Mouse (Mus musculus) kidney, postnatal 14 days (tissue): ENCODE results near the gene Med24.

Source experiments
- DNase-seq: peaks from one replicate; pipeline ENCODE4 v3.0.0; 2022; ENCODE audit warnings: mixed read lengths

Med24 gene

DNA sequence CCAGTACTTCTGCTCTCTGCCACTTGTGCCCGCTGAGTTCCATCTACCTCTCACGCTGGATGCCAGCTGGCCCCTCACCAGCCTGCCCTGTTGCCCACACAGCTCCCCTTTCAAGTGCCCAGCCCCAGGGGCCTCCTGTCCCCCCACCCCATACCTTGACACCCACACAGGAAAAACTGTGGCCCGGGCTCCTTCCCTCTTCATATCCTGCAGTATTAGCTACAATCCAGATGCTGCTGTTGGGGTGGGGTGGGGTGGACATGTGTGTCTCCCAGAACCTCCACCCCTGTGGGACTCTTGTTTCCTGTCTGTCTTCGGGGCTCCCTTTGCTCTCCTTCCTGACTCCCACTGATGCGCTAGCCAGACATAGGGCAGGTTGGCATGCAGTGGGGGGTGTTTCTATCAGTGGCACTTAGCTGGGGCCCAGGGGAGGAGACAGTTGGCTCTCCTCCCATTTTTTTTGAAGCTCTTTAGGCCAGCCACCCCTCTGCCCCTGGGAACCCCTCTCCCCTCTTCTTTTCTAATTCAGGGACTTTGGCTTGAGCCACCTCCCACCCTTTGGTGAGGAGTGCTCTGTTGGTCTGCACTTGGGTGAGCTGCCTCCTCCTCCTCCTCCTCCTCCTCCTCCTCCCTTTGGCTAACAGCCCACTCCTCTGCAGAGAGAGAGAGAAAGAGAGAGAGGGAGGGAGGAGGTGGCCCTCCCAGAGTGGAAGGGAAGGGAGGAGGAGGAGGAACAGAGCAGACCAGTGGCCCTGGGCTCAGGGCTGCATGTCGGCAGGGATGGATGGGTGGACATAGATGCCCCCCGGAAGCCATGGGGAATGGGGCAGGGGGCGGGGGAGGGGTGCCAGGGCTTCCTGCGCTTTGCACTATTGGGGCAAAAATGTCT lies 36.4 kb upstream of the Med24 start:
- DNase-seq, result no peak

DNA sequence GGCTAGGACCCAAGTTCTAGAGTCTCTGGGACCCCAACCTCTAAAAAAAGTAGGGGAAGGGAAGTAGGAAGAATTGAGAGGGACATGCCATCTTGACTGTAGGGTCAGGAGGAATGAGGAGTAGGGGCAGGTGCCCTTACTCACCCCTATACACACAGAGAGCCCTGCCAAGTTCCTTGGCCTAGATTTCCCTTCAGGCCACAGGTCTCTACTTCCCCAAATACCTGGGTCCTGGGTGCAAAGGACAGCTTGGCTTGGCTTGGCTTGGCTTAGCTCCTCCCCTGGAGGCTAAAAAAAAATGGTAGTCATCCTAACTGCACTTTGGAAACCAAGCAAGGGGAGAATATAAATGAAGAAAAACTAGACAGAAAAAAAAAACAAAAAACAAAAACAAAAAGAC lies 35.5 kb upstream of the Med24 start:
- no peak for DNase-seq

DNA sequence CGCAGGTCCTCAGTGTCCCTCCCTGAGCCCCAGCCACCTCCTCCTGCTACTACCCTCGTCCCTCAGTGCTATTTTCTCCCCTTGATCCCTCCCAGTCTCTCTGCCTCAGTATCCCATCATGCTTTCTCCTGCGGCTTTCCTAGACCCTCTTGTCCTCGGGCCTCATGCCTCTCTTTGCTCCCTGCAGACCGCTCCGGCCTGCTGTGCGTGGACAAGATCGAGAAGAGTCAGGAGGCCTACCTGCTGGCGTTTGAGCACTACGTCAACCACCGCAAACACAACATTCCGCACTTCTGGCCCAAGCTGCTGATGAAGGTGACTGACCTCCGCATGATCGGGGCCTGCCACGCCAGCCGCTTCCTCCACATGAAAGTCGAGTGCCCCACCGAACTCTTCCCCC lies 34.9 kb upstream of the Med24 start:
- DNase-seq, result no peak

DNA sequence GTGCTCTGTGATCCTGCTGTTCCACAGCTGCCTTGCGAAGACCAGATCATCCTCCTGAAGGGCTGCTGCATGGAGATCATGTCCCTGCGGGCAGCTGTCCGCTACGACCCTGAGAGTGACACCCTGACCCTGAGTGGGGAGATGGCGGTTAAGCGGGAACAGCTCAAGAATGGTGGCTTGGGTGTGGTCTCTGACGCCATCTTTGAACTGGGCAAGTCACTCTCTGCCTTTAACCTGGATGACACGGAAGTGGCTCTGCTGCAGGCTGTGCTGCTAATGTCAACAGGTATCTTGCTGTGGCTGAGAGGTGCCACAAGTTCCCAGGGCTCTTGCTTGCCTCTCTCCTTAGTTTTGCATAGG lies 34.2 kb upstream of the Med24 start:
- no peak for DNase-seq

DNA sequence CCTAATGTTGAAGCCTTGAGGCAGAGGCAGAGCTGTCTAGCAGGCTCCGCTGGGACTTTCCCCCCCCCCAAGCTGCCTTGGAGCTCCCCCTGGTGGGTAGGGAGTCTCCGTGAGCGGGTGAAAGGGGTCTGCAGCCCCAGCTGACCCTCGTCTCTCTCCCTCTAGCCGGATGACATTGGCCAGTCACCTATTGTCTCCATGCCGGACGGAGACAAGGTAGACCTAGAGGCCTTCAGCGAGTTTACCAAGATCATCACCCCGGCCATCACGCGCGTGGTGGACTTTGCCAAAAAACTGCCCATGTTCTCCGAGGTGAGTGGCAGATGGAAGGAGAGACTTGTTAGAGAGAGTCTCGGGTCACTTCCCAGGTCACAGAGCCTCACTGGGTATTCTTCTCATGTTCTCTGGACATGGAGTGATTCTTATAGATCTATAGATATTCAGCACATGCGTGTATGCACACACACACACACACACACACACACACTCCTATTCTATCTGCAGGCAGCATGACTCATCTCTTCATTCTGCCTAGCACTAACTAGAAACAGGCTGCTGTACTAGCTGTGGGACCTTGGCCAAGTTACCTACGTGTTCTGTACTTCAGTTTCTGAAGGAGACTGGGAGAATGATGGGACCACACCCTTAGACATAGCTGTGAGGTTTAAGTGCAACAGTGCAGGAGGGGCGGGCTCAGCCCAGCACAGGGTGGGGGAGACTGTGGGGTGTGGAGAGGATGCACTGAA lies 33.7 kb upstream of the Med24 start:
- DNase-seq, result no peak

DNA sequence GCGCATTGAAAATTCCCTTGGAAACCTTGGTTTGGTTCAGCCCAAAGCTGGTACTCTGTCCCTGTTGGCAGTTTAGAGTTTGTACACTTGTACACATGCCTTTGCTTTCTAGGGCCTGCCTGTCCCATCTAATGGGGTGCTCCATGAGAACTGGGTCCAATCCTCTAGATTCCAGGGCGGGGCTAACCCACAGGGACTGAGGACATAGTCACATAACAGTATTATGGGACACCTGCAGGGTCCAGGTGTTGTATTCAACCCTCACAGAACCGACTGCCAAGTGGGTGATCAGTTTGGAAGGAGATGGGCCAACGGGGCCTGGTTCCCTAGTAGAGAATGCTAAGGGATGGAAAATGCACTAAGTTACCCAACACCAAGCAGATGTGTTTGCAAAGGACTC lies 32.7 kb upstream of the Med24 start:
- no peak for DNase-seq

DNA sequence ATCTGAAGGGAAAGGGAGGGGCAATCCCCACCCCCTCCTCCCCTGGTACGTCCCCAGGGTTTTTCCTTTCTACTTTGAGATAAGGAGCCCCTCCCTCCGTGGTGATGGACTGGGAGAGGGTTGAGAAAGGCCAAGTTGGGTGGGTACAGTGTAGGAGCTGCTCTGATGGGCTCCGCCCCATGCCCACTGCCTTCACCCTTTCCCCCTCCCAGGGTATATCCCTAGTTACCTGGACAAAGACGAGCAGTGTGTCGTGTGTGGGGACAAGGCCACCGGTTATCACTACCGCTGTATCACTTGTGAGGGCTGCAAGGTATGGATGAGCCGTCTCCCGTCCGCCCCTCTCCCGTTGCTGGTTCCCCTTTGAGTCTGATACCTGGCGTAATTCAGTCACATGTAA lies 27.5 kb upstream of the Med24 start:
- no peak for DNase-seq

DNA sequence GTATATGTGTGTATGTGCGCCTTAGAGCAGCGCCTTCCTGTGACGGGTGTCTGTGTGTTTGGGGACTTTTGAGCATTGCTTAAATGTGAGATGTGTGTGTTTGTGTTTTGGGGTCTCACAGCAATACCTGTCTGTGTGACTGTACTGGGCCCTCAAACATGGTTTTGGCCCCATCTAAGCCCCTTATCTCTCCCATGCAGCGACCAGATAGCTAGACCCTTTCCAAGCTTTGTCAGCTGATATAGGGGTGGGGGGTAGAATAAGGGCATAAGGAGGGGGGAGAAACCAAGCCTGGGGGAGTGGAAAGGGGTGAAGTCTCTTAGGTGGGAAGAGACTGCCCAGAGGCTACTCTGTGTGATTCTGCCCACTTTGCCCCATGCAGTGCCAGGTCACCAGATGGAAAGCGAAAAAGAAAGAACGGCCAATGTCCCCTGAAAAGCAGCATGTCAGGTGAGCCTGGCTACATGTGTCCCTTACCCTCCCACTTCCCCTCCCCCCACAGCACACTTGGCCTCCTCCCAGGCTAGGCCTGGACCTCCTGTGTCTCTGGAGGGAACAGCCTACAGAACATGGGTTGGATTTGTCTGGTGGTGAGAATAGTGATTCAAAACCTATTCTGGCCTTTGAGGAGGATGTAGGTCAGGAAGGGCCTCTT lies 26.6 kb upstream of the Med24 start:
- DNase-seq, result no peak

DNA sequence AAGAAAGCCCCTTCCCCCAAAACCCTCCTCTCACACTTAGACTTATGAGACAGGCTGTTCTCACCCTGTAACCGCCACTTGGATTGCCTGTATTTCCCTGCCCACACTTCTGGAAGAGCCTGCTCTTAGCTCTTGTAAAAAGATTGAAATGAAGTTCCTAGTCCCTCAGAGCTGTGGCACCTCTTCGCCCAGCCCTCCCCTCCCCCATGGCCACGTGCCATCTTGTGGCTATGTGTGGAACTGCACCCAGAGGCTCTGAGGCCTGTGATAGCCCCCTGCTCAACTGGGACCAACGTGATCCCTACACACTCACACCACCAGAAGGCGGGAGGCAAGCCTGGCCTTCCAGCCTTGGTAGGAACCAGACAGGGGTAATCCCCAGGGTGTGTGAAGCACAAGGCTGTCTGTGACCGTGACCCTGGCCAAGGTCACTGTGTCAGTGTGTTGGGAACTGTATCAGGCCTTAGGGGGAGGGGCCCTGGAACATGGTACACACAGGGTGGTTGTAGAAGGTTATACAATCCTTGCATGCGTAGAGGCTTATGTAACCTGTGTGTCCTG lies 25.5 kb upstream of the Med24 start:
- DNase-seq, result peak; percentile 82

DNA sequence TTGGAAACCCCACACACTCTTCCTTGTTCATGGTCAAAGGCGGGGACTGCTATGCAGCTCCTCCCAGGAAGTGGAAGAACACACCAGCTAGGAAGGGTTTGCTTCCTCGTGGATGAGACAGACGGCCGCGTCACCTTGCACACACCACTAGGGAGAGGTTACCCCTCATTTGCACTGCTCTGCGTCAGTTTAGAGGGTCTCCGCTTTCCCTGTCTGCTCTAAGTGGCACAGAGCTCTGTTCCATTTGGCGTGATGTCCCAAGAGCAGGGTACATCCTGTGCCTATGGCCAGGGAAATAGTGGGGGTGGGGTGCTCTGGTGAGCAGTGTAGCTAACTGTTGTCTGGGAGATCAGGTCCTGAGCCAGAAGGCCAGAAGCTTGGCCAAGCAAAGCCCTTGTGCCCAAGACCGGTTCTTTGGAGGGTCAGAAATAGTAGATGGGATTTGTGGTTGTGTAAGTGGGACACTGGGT lies 25.0 kb upstream of the Med24 start:
- no peak for DNase-seq

DNA sequence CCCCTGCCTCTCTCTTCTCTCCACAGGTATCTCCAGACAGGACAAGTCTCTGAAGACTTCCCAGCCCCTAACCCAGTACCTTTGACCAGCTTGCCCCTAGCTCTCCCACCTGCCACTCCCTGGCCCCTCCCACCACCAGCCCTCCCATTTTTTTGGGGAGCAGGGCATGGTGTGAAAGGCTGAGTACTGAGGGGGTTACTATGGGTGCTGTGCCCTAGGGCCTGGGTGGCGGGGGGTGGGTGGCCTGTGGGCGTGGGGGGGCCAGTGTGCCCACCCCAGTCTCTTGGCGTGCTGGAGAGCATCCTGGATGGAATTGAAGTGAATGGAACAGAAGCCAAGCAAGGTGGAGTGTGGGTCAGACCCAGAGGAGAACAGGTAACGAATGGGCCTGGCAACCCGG lies 24.0 kb upstream of the Med24 start:
- DNase-seq, result no peak

DNA sequence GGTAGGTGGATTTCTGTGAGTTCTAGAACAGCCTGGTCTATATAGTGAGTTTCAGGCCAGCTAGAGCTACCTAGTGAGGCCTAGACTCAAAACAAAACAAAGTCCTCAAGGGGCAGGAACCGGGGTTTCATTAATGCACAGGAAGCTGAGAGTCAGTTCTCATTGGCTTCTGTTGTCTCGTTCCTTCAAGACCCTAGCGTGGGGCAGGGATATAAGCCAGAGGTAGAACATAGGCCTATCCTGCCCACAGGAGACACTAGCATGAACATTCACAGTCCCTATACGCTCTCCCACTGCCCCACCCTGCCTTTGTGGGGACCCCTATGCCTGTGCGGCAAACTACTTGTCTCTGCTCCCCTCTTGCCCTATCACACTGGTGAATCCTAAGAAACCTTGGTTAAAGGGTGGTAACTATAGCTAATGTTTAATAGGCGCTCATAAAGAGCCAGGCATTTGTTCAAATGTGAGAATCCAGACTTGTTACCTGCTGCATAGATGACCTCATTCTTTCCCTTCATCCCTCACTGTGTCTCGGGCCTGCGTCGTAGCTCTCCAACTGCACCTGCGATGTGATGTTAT lies 23.4 kb upstream of the Med24 start:
- no peak for DNase-seq

DNA sequence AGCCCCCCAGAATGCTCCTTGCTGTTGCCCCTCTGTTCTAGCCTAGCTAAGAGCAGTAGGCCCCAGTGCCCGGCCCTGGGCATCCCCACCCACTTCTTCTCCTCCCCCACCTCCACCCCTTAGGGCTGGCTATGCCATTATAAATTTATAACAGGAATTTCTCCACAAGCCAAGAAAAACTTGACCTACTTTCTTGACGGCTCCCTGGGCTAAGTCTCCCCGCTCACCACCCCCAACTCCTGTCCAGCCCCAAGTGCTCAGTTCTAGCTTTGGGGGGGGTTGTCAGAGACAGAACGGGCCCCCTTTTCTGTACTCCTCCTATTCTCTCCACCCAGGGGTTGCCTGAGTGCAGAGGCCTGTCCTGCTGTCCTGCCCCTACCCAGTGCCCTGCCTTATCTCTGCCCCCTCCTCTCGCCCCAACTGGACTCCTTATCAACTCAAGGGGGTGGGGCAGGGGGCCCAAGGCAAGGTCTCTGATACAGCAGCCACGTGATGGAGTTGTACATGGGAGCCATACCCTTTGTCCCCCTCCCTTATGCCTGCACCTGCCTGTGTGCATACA lies 22.1 kb upstream of the Med24 start:
- peak; percentile 81 for DNase-seq

DNA sequence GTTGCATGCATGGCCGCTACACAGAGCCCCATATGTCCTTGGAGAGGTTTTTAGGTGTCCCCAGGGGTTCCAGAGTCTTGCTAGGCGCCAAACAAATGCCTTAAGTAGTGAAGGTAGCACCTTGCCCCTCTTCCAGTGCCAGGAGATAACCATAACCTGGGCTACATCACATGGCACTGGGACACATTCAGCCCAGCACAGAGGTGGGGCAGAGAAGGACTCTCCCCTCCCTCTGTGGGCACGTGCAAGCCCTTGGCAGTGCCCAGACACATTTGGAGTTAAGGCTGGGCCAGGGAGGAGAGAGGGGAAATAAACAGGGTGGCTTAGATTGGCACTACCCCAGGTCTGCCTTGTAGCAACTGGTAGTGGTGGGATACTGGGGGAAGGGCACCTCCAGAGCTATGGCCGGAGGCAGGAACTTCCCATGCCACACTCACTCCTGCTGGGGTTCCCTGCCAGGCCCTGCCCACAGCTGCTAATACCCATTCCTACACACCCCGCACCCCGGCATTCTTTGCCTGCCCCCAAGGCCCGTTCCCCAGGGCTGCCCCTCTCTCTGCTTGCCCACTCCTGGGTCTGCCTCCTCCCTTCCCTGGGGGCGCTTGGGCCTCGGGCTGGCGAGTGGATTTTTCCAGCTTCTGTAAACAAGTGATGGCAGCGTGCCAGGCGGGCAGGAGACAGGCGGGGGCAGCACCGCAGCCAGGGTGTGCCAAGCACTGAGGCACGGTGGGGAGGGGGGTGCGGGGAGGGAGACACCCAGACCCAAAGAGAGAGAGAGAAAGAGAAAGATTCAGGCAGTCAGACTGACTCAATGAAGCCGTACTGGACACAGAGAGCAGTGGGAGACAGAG lies 21.3 kb upstream of the Med24 start:
- peak; percentile 91 for DNase-seq

DNA sequence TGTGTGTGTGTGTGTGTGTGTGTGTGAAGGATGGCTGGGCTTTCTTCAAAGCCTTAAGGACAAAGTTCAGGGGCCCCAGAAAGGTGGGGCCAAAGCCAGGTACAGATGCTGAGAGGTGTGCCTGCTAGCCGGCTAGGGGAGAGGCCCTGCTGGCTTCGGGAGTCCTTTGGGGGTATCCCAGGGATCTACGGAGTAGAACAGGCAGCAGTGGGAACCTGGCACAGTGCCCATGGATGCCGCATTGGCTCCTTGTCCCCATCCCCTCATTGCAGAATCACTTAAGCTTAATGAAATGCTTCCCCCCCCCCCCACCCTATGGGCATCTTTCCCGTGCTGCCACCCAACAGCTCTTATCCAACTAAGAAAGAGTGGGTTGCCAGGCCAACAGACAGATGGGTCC lies 20.5 kb upstream of the Med24 start:
- no peak for DNase-seq

DNA sequence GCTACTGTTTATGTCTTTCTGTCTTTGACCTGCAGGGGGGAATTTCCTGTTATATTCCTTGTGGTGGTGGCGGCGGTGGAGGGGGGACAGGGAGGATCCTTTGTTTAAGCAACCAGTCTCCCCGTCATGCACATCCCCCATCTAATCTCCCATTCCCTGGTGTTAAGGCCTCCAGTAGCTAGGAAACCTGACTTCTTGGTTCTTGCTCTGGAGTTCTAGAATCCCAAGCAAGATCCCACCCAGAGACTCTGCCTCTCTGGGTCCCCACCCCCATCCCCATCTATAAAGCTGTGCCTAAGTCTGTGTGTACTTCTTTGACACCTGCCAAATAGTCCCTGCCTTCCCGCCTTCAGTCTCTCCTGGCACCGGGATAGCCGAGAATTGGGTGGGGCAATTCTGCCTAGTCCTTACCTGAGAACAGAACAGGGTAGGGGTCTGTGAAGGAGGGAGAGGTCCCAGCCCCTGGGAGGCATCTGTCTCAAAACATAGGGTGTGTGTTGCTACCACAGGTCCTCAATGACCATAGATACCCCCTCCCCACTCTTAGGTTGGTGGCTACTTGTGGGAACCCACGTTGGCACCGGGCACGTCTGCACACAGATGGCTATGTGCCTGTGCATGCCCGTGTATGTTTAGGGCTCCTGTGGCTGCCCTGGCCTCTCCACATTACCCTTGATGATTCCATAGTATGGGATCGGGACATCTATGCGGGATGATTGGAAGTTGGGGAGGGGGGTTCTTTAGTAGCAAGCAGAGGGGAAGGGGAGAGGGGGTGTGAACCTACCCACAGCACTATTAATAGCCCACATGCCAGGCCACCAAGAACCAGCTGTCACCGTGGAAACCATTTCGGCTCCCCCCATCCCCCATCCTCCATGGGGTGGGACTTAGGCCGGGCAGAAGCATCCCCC lies 19.5 kb upstream of the Med24 start:
- DNase-seq, result peak; percentile 61

DNA sequence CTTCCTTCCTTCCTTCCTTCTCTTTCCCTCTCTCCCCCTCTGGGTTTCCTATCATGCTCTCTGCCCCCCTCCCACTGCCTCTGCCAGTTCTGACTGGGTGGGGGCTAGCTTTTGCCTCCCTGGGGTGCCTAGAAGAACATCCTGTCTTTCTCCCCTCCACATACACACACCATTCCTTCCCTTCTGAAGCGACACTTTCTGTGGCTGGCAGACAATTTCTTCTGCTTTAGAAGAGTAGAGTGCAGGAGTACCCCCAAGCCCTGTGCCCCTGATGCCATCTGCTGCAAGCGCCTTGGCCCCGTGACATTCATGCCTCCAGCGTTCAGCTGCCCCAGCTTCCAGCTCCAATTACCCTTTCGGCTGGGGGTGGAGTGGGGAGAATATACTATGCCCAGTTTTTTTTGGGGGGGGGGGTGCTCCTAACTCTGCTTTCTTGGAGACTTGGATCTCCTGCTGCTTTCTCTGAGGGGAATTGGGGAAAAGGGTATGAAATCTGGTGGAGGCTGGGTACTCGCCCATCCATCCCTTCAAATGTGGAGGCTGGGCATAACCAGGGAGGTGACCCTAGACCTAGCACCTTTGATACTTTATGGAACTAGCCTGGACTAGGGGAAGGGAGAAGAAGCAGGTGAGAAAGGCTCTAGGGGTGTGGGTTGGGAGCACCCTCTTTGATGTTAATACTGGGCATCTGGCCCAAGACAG lies 18.7 kb upstream of the Med24 start:
- DNase-seq, result no peak

DNA sequence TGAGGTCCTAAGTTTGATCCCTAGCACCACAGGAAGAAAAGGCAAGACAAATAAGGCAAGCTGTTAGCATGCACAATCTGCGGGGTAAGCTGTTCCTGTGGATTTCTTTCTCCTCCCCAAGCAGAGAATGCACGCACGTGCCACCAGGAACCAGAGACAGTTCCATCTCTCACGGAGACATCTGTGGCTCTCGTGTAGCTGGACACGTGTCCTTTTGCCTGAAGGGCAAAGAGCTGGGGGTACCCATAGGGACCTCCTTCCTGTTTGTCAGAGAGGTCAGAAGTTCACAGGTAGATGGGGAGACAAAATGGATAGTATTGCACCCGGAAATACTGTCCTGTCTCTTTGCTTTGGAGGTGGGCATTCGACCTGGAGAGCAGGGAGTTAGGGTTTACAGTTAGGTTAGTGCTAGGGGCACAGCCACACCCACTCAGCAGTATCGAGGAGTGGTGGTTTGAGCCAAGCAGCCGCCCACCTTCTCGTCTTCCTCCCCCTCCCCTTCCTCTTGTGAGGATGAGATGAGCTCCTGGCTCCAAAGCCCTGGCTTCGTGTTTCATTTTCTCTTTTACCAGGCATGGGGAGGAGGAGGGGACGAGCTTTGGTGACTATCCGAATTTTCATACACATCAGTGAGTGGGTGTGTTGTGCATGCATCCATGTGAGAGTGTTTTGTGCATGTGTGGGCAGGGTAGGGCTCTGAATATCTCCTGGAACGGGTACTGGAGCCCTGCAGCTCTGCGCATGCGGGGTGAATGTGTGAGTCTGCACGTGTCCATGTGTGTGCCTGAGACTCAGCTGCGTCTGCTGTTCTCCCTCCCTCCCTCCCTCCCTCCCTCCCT lies 17.8 kb upstream of the Med24 start:
- peak; percentile 85 for DNase-seq
